Mouse (Mus musculus) spleen, postnatal 10 days (tissue): ENCODE results near the gene Zfp750.

ENCODE experiments used
- DNase-seq, 2 experiments: peaks; one replicate each; pipeline ENCODE4 v3.0.0; 2021 to 2022; ENCODE audit warnings: low spot score in 2 of 2

The Zfp750 gene

DNA sequence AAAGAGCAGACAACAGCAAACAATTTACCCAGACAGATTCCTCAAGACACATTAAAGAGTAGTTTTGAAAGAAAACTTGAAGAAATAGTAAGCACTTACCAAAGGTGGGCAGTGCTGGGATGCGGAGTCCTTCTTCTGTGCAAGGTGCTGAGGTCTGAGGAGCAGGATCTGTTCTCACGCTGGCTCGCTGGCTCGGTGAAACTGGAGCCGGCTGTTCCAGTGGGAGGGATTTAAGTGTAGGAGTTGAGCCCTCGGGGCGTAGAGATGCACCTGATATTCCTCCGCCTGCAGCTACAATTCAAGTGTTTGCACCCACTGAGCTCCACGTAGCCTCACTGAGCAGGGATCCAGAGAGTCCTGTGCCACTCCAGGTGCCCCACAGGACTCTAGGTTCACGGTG lies at the start of gene Zfp750:
Zfp750 (minus strand) TSS at position 203 of the 400 bp plus-strand sequence.
- DNase-seq, result no peak

DNA sequence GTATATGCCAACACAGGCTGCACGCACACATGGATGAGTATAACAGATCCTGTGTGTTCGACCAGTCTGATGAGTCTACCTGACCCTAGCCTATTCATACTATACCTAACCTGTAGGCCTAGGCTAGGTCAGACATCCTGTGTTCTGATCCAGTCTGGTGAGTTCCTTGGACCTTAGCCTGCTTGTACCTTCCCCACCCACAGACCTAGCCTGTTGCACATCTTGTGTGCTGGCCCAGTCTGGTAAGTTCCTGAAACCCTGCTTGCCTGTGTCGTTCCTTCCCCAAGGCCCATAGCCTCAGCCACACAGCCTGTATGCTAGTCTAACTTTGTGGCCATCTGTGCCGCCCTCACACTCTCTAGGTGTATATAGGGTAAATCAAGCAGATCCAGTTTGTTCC lies 45.1 kb upstream of the Zfp750 start:
- no peak for DNase-seq

DNA sequence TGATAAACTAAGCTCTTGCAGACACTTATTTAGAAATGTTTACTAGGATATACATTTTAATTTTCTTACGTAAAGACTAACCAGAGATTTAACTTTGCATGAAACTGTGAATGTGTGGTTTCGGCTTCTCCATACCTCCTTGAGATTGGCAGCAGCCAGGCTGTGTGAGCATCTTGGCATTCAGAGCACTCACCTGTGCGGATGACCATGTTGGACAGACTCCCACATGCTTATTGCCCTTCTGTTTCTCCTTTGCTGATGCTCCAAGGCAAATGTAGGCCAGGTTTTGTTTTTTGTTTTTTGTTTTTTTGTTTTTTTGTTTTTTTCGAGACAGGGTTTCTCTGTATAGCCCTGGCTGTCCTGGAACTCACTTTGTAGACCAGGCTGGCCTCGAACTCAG lies 44.2 kb upstream of the Zfp750 start:
- DNase-seq, result no peak

DNA sequence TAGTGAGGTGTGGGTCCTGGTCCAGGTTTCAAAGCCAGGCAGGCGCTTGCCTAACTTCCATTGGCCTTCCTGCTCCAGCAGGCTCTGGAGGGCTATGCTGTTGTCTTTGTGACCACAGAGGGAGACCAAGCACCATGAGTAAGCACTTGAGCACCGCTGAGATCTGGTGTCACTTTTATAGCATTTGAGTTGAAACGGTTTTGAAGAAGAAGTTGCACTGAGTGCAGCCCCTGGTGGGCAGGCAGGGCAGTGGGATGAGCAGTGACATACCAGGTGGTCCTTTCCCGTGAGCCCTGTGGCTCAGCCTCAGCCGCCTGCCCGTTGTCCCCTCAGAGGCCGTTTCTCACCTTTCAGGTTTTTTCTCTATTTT lies 41.1 kb upstream of the Zfp750 start:
- peak in 1 of 2 experiments; percentile 31 for DNase-seq

DNA sequence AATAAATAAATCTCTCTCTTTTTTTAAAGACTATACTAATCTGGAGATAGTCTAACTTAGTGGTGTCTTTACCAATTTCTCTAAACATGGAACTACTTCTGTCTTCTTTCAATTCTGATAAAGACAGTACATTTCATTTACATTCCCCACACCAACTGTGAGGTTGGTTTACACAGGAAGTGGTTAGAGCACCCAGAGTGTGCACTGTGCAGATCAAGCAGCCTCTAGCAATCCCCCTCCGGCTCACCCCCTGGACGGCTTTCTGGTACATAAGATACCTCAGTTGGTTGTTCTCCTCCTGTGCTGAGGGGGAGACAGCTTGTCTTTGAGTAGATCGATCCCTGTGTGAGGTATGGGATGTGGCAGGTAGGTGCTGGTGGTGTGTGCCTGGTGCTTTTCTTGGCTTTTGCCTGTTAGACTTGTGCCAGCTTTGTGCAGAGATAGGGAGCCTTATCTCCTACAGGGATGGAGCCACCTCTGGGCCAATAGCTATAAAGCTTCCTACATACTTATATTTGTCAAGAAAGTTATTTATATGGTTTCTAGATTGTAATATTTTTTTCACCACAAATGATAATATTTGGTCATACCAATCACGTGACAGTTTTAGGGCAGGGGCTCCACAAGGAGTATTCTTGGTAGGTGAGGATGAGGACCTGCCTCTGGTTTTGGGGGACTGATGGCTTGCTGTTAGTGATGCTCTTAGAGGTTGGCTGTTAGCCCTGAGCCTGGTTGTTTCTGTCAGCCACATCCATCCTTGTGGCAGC lies 40.6 kb upstream of the Zfp750 start:
- peak in 1 of 2 experiments; percentile 50 for DNase-seq

DNA sequence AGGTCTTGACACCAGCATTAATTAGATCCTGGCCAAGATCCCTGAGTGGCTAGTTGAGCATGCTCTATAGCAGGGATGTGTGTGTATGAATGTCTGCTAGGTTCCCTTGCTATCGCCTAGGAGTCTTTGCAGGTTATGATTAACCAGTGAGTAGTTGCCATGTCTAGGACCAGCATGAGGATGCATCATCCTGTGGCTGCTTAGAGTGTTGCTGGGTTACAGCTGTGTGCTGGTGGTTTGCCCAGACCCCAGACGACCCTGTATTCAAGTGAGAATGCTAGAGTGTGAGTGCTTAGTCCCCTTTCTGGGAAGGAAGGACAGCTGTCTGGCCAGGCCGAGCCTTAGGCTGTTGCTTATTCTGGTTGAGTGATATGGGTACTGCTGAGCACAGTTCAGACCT lies 39.4 kb upstream of the Zfp750 start:
- DNase-seq, result no peak

DNA sequence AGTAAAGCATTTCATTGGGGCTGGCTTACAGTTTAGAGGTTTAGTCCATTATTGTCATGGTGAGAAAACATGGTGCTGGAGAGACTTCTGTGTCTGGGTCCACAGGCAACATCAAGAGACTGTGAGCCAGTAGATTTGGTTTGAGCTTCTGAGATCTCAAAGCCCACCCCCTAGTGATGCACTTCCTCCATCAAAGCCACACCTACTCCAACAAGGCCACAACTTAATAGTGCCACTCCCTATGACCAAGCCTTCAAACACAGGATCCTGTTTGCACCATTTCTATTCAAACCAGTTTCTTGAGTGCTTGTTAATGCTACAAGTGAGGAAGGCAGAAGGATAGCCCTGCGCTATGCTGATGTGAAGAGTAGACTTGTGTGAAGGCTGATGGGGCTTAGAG lies 38.8 kb upstream of the Zfp750 start:
- DNase-seq, result no peak

DNA sequence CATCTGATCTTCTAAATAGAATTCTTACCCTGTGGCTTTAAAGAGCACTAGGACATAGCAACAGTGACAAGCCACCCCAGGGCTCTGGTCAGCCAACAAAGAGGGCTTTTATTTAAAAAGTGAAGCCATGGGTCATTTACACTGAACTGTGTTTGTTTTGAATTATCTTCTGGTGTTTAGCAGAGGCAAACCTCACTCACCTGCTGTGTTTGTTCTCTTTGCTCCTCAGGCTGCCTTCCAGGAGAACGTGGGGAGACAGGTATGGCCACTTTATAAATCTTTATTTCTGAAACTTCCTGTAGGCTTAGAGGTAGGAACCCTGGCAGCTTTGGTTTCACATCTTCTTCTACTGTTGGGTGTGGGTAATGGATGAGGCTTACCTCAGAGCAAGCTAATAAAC lies 37.6 kb upstream of the Zfp750 start:
- DNase-seq, result no peak

DNA sequence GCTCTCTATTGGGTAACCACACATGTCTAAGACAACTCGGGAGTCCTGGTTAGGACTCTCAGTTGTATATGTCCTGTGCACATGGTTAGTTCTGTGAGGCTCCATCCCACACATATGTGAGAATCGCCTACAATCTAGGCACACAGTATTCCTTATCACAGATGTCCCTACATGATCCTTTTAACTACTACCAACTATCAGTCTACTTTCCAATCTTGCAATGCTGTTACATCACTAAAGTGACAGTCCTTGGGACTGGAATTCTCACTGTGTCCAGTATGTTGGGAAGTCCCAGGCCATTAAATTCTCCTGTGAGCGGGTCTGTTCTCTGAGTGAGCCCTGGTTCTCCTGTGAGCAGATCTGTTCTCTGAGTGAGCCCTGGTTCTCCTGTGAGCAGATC lies 34.3 kb upstream of the Zfp750 start:
- no peak for DNase-seq

DNA sequence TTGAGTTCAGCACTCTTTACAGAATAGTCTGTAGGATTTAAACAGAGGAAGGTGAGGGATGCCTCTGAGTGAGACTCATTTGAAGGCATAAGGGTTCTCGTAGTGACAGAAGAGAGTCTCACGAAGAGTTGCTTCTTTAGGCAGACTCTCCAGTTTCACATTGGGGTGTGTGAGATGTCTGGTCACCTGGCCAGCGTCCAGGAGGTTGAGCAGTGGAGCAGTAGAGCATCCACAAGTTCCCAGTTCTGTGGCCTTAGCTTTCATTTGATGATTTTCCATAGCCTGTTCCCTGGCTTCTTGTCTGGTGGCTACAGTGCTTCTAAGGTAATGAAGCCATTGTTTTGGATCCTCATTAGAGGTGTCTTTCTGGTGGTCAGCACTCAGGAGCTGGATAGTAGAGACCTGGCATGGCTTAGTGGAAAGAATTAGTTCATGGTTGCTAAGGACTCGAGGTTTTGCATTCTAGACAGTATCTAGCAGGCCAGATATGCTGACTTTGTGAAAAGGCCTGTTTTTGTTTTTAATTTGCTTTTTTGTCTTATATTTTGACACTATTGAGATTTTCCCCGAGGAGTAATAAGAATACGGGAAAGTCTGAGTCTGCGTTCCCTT lies 33.8 kb upstream of the Zfp750 start:
- no peak for DNase-seq

DNA sequence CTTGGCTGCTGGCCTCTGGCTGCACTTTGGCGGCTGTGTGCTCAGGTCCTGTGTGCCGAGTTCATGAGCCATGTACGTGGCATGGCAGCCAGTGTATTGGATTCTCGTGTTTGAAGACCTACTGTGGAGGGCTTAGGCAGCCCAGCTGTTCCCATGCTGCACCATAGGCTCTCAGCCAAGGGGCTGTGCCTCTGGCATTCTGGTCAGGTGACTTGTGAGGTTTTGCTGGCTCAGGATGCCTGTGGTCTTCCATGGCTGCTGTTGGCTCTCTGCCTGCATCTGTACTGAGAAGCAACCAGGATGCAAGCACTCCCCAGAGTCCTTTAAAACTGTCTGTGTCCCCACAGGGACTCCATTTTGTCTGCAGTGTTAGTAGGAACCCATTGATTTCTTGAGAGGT lies 33.0 kb upstream of the Zfp750 start:
- DNase-seq, result peak in 1 of 2 experiments; percentile 23

DNA sequence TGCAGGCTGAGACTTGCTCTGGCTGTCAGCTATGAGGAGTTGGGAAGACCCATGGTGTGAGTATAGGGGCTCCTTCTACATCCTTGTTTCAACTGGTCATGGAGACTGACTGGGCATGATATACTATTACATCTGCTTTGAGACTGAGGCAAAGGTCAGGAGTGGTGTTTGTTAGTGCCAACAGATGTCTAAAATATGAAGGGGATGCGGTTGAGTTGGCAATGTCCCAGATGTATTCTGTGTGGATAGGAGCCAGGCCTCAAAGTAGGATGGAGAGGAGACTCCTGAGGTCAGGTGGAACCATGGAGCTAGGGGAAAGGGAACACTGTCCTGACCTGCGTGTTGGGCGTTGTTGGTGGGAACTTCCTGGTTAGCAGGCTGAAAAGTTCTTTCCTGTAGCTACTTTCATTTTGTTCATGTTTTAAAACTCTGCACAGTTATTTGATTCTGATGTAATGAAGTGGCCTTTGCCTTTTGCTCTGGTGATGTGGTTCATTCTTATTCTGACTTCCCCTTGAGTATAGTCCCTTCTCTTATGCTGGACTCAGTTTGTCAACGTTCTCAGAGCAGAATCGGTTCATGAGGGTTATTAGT lies 32.2 kb upstream of the Zfp750 start:
- no peak for DNase-seq

DNA sequence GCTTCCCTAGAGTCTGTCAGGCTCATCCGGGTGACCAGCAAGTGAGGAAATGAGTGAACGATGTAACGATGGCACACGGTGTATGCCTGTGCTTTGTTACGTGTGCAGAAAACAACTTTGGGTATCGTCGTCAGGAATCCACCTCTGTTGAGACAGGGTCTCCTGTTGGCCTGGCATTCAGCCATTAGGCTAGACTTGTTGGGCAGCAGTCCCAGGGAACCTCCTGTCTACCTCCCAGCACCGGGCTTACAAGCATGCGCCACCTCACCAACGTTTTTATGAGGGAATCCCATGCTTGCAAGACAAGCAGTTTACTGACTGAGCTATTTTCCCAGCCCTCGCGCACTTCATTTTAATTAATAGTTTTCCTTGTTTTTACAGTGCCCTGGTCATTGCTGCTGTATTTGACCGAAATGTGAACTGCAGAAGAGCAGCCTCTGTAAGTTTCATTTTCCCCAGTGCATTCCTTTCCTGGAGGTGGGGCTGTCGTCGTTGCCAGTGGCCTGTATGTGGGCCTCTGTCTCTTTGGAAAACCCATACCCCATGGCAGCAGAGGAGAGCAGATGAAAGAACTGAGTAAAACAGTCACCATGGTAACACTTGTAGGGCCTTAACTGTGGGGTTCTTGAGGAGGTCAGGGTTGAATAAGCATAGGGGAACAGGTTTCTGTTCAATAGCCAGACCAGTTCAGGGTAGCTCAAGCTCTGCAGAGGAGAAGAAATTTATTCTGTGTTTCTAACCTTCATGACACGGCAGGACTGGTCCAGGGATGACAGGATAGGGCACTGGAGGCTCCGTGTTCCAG lies 30.9 kb upstream of the Zfp750 start:
- peak in 1 of 2 experiments; percentile 29 for DNase-seq

DNA sequence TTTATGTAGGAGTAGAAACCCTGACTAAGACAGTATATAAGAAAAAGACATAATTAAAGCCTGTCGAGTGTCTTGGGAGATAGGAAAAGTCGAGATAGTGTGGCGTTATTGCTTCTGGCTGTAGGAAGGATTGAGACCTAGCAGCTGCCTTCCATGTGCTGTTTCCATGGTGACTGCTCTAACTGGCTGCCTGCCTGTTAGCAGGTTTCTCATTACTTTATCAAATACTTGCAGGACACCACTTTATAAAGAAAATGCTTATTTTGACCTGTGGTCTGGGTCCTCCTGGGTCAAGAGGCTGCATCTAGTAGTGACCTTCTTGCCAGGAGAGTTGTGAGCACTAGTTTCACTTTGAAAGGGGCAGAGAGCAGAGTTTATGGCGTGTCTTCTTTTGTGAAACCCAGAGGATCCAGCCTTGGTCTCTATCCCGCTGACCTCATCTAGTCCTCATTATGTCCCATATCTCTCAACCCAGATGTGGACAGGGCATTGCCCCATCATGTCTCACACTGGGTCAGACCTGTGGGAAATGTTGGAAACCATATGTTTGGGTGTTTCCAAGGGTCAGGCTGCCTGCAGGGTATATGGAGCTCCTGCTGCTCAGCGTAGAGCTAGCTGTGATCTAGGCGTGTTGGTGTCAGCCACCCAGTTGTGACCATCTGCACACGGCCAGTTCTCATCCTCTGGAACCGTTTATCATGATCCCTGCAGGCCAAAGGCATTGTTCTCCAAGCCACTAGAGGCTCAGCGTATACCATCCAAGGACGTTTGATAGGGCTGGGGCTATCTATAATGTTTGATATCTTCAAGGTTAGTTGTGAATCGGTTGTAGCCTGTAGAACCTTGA lies 30.1 kb upstream of the Zfp750 start:
- DNase-seq, result peak; percentile 64 to 65

DNA sequence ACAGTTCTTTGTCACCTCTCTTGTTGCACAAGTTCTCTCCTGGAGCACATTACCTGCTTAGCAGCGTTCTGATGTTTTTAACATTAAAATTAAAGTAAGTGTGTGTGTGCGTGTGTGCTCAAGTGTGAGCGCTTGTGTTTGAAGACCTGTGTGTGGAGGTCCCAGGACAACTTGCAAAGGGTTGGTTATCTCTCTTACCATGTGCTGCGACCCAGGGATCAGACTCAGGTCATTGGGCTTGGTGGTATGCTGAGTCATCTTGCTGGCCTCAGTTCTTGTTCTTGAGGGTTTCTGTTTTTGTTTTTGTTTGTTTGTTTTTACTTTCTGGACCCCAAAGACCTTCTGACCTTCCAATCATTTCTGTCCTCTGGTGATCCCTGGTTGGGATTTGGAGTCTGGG lies 28.8 kb upstream of the Zfp750 start:
- DNase-seq, result peak in 1 of 2 experiments; percentile 75

DNA sequence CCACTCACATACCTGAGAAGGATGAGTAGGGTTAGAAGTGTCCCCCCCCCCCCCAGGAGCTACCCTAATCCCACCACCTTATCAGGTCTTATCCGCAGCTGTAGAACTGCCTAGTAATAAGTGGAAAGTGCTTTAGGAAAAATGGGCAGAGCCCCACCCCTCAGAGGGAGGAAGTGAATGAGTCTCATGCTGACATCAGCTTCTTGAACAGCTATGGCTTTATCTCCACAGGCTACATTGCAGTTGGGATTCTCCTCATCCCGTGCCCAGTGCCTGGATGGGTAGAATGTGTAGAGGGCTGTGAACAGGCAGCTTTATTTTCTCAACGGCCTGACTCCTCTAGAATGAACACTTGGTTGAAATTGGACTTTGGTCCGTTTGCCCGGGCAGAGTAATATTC lies 28.1 kb upstream of the Zfp750 start:
- peak; percentile 57 for DNase-seq

DNA sequence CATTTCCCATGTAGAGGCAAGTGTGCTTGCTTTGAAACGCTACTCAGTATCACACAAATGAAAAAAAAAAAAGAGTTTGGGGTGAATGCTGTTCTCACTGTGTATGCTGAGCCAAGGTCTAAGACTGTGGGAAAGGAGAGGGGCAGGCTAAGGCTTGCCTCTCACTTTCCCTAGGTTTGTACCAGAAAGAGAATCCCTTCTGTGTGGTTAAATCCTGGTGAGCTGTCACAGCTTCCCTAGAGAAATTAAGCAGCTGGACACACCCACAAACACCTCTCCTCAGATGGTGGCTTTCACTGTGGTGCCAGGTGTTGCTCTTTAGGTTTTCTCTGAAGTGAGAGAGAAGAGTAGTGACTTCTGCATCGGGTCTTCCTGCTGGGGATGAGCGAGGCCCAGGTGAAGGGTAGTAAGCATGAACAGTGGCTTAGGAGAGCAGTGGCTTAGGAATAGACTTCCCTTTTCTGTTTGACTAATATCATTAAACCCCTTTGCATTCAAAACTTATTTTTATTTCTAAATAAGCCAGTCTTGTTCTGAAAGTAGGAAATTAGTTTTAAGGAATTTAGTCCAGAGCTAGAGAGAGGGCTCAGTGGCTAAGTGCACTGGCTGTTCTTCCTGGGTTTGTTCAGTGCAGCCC lies 26.4 kb upstream of the Zfp750 start:
- no peak for DNase-seq

DNA sequence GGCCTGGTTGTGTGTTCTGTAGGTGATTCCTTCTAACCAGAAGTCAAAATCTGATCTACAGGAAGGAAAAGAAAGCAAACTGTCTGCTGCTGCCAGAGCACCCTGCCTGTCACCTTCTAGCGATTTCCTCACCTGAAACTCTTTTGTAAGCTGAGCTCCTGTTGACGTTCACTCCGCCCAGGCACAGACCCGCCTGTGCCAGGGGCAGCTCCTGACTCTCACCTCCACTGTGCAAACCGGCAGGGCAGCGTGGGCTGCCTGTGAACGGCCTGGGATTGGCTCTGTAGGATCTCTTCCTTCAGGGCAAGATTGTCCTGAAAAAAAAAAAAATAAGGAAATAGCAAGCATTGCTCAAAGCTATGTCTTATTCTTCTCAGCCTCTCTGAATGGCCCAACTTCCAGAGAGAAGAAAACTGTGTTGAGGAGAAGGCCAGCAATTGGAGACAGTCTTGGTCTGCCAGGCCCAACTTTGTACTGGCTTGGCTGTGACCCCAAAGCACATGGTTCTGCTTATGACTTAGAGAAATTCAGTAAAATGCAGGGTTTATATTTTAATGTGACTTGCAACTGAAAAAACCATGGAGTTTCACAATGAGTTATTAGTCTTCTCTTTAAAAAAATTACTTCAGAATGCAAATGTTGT lies 25.7 kb upstream of the Zfp750 start:
- no peak for DNase-seq

DNA sequence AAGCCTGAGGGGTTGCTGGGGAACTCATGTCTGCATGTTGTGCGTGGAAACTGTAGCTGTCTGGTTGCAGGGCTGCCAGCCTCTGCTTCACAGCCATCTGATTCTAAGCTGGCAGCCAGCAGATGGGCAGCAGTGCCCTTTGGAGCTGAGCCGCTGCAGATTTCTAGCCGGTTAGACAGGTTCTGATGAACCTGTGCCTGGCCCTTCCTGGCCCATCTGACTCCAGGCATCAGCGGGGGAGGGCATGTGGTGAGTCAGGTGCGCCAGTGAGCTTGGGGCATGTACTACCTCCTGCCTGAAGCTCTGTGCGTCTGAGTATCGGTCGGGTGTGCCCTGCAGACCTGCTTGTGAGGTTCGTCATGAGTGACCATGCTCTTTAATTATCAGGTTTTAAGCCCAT lies 24.8 kb upstream of the Zfp750 start:
- DNase-seq, result peak; percentile 54 to 62

DNA sequence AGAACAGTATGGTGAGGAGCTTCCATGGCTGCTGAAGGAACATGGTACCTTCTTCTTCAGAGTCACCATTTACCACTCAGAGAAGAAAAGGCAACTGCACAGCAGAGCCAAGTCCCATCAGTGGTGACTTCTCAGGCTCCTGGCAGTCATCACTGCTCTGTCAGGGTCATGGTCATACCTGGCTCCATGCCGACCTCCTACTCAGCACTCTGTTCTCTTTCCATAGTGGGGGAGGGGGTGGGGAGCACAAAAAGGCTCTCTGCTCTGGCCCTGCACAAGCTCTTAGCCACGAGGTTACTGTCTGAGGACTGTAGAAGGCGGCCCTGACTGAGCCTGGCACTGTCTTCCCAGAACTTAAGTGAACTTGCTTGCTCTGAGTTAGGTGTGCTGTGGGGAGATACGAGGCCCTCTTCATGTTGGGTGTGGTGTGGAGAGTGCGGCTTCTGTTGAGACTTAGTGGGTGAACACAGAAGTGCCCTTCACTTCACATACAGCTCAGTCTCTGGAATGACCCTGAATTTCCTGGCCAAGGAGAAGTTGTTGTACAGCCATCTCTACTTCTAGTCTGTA lies 24.2 kb upstream of the Zfp750 start:
- DNase-seq, result peak; percentile 45 to 68
